Comparison of ENCODE assay signal across 15 mouse cellular contexts in genomic region chr10:21118341-21118740, GRCm38 (mm10).
"Had no signal": no experiment of that assay in that cellular context is flagged by ENCODE, and none has a peak within 500 bp of the region (broad histone marks: within the 10 kb centered on the region; RNA-seq: fewer than 3 reads in every experiment).

No protein-coding gene starts in this region.

- H3K27me3 ChIP-seq: liver, embryonic 12.5 days; megakaryocyte, embryonic 14.5 days; neural tube, embryonic 13.5 days had no signal

- DNase-seq: kidney, adult 8-10 months; kidney, postnatal 25 days; lung, embryonic 14.5 days; lung, postnatal 10 days; lung, postnatal 4 days; right cerebral cortex, postnatal 25 days; thymus, postnatal 14 days had no signal

- H3K4me2 ChIP-seq: liver, embryonic 12.5 days; lung, embryonic 14.5 days; midbrain, embryonic 12.5 days; neural tube, embryonic 13.5 days had no signal

- H3K36me3 ChIP-seq: limb, embryonic 10.5 days; liver, embryonic 12.5 days; midbrain, embryonic 12.5 days; neural tube, embryonic 13.5 days had no signal

- H3K27ac ChIP-seq: left cerebral cortex, adult 2 months; limb, embryonic 10.5 days; liver, embryonic 12.5 days; midbrain, embryonic 12.5 days; neural tube, embryonic 13.5 days; stomach, postnatal 0 days had no signal

- ATAC-seq: liver, embryonic 12.5 days; midbrain, embryonic 16.5 days had no signal

- H3K4me3 ChIP-seq: left cerebral cortex, adult 2 months; limb, embryonic 10.5 days; liver, embryonic 12.5 days; megakaryocyte, embryonic 14.5 days; midbrain, embryonic 12.5 days; neural tube, embryonic 13.5 days had no signal

- H3K9ac ChIP-seq: liver, embryonic 12.5 days; lung, embryonic 14.5 days; midbrain, embryonic 12.5 days; neural tube, embryonic 13.5 days had no signal

- H3K9me3 ChIP-seq: limb, embryonic 10.5 days; liver, embryonic 12.5 days; megakaryocyte, embryonic 14.5 days; midbrain, embryonic 12.5 days; neural tube, embryonic 13.5 days had no signal

- H3K4me1 ChIP-seq: limb, embryonic 10.5 days; liver, embryonic 12.5 days; midbrain, embryonic 12.5 days; neural tube, embryonic 13.5 days had no signal
